Mouse (Mus musculus) brain, embryonic 14.5 days (tissue): Measurements from ENCODE around the gene Nop2. TPM values are rescaled to one million over a fixed set of nuclear protein-coding genes. Genes with fewer than 3 reads are reported as not detected.
"Not testable (repeated sequence)": the region's sequence is repeated elsewhere in the genome, so short reads cannot be mapped to it uniquely, and the experiment has no call there.

Experiments used
- DNase-seq: peaks from one replicate; pipeline ENCODE4 v3.0.0-alpha.2; 2011; ENCODE audit warnings: low read depth
- CTCF ChIP-seq: fragments of 200-500 bp; IDR thresholded peaks from 2 replicates; pipeline ENCODE4 v1.5.1; 2012; ENCODE audit warnings: inconsistent platforms, mild to moderate bottlenecking, moderate library complexity, borderline replicate concordance; ENCODE audit not compliant: insufficient read depth, insufficient read length; ENCODE audit errors: extremely low read depth
- POLR2A ChIP-seq: fragments of 200-500 bp; IDR thresholded peaks from 2 replicates; pipeline ENCODE4 v1.6.1; 2012; ENCODE audit warnings: mild to moderate bottlenecking, inconsistent platforms, borderline replicate concordance; ENCODE audit not compliant: poor library complexity, insufficient read depth, insufficient read length, severe bottlenecking; ENCODE audit errors: extremely low read depth
- polyA plus RNA-seq: library from polyadenylated mRNA; depleted of rRNA; stranded (reverse); fragments of >200 nt; gene quantifications from 2 replicates; pipeline ENCODE4 v1.2.3, GENCODE M21; 2012

Nop2 gene
- polyA plus RNA-seq, 1 experiment: 34.6 TPM

DNA sequence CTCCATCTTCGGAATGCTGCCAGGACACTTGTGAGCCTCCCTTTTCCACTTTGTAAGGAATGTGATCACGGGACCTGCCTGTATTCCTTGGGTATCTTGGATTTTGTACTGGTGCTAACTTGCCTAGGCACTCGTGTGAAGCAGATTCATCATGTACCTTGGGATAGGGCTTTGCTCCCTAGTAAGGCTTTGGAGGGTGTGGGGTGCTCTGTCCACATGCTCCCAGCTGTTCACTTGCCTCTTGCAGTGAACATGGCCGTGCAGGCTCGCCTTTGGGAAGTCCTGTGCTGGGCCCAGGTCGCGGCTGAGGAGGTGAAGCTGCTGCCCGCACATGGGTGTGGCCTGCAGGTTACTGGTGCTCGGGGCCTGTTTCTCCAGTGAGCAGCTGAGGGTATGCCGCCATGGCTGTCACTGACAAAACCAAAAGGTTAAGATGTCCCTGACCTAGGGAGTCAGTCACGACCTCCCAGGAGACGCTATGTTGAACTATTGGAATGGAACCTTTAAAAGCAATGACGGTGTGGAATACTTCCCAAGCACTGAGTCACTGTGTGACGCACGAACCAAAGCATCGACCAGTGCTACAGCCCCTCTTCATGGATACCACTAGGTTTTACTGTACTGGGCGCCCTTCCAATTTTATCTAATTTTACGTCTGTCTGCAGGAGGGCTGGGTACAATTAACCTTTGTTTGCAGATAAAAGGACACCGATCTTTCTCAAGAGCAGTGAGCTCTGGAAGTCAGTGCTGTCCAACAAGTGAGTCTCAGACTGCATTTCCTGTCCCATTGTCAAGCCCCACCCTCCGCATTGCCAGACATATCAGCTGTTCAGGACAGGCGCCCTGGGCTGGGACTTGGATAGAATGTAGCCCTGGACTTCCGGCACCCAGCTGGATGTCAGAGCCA, 29.4 kb downstream of the Nop2 start:
- peak; percentile 42 for DNase-seq
- no peak for TF ChIP-seq CTCF
- TF ChIP-seq POLR2A: 0 out of 2 replicates have a peak, but pooled peaks have one; percentile 5

DNA sequence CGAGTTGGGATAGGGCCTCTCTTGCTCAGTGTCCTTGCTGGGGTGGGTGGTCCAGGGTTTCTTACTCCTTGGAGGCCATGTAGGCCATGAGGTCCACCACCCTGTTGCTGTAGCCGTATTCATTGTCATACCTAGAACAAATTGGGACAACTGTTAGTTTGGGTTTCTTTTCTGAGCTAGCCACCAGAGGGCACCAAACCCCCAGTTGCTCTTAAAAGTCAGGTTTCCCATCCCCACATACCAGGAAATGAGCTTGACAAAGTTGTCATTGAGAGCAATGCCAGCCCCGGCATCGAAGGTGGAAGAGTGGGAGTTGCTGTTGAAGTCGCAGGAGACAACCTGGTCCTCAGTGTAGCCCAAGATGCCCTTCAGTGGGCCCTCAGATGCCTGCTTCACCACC, 30.3 kb downstream of the Nop2 start:
- TF ChIP-seq CTCF: peak; percentile 61; the same call in 1 of the 2 replicates
- peak; percentile 82 for DNase-seq

DNA sequence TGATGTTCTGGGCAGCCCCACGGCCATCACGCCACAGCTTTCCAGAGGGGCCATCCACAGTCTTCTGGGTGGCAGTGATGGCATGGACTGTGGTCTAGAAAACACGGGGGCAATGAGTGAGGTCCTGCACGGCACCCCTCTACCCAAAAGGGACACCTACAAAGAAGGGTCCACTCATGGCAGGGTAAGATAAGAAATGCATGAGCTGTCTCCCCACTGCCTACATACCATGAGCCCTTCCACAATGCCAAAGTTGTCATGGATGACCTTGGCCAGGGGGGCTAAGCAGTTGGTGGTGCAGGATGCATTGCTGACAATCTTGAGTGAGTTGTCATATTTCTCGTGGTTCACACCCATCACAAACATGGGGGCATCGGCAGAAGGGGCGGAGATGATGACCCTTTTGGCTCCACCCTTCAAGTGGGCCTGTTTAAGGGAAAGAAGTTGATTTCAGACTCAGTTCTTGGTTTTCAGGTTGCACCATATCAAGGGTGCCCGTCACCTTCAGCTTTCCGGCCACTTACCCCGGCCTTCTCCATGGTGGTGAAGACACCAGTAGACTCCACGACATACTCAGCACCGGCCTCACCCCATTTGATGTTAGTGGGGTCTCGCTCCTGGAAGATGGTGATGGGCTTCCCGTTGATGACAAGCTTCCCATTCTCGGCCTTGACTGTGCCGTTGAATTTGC, 31.1 kb downstream of the Nop2 start:
- not testable (repeated sequence) for DNase-seq

DNA sequence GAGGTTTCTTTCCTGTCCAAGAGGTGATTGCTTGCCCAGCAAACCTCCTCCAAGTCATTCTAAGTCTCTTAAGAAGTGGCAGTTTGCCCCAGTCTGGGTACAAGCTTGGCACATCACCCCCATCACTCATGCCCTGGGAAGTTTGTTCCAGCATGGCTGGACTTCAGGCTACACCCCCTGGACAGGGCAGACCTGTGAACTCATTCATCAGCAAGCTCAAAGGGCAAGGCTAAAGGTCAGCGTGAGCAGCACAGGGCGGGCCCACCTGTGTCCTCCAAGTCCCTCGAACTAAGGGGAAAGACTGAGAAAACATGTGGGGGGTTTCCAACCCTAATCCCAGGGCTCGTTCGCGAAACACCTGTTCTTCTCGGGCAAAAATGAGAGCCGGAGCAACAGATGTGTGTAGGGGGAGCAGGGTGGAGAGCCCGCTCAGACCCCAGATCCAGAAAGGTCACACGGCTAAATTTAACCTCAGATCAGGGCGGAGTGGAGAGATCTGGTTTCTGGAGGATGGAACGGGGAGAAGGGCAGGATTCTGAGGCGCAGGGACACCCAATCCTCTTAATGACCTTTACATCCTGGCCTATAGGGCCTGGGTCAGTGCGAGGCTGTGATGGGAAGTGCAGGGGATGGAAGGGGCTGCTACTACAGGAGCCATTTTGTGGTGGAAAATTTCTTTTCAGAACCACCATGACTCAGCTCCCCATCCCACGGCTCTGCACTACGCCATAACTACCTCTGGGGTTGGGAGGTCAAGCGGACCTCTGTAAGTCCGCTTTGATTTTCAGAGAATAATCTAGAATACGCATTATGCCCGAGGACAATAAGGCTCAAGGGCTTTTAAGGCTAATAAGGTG, 32.3 kb downstream of the Nop2 start:
- TF ChIP-seq POLR2A: no peak
- no peak for TF ChIP-seq CTCF

DNA sequence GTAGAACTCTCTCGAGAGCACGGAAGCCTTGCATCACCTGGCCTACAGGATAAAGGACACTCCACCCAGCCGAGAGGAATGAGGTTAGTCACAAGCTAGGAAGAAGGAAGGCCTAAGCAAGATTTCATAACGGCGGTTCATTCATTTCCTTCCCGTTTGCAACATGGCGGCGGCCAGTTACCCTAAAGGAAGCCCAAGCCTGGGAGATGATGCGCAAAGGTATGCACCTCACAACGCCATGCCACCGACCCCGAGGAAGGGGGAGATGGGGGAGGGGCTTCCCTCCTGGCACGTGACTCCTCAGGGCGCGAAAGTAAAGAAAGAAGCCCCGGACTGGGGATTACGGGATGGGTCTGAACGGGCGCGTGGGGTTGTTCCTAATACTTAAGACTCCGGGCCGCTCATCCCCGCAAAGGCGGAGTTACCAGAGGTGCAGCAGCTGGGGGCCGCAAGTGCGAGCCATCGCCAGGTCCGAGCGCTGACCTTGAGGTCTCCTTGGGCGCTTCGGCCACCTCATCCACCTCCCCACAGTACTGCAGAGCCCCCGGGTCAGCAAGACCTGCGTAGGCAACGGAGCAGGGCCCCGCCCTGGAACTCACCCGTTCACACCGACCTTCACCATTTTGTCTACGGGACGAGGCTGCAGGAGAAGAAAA, 33.1 kb downstream of the Nop2 start:
- peak; percentile 87 for DNase-seq
- TF ChIP-seq CTCF (no peak), POLR2A (no peak; the same call in 1 of the 2 replicates)

More for the DNA sequence above, 32.3 kb downstream of the Nop2 start:
- peak; percentile 50 for DNase-seq

DNA sequence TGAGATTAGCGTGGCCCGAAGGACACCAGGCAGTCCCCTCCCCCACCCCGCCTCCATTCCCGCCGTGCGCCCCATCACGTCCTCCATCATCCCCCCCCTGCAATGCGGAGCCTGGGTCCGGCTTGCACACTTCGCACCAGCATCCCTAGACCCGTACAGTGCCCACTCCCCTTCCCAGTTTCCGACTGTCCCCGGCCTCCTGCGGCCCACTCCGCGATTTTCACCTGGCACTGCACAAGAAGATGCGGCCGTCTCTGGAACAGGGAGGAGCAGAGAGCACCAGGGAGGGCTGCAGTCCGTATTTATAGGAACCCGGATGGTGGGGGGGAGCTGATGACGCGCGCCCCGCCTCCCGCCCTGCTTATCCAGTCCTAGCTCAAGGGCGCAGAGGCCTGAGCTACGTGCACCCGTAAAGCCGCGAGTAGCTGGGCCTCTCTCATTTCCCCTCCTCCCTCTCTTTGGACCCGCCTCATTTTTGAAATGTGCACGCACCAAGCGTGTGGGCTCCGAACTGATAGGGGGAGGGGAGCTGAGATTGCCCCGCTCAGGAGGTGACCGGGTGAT, 33.7 kb downstream of the Nop2 start:
- TF ChIP-seq CTCF (no peak), POLR2A (peak; percentile 92; the same call in 1 of the 2 replicates)
- DNase-seq: peak; percentile 99

DNA sequence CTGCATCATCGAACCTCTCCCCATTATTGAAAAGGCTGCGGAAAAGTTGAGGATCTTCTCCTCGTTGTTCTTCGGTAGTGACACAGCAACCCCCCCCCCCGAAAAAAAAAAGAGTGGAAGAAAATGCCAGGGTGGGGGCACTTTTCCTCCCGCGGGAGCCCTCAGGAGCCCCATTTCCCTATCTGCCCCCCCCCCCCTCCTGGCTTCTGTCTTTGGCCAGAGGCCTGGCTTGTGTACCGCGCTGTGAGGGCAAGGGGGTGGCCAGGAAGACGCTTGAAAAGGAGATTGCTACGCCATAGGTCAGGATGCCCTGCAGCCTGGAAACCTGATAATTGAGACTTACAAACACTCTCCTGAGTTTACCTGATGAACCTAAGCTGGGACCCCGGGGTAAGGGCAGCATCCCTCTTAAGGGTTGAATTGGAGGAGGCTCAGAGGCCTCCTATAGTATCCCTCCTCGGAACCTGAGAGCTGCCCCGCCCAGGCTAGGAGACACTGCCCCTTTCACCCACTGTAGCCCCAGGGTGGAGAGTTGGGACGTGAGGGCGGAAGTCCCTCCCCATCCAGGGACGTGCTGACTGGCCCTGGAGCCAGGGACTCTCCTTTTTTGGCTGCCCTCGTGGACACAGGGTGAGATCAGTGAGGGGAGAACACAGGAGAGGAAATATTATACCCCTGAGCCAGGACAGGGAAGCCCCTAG, 34.5 kb downstream of the Nop2 start, which contains the start of gene Gapdh:
TSS of gene Gapdh (minus strand) at position 417 of the 701 bp plus-strand sequence.
- TF ChIP-seq CTCF (no peak), POLR2A (no peak)
- DNase-seq: peak; percentile 74

DNA sequence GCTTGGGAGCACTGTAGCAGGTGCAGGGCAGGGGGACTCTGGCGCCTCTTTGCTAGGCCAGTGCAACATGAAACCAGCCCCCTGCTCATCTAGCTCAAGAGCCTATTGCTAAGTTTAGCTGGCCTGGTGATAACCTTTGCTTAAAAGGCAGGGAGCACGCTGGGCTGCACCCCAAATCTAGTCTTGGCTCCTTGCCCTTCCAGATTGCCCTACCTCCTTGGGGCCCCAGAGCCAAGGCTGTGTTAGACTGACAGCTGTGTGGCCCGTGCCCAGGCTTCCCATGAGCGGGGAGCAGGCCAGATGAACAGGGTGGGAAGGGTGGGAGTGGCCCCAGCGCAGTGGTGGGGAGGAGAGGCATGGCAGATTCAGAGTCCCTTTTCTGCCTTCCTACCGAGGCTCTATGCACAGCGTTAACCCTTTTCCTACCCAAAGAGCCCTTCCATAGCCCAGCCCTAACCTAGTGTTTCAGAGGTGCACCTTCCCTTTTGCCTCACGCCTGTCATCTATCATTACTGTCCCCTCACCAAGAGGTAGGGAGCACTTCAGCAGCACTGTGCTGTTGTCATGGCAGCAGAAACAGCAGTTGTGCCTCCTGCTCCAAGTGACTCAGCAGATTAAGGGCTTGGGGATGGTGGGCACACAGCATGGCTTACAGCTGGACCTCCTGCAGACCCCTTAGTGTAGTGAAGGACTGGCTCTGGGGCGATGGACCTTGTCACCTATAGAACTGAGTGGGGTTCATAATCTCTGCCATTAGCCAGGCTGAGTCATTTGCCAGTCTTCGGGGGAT, 35.3 kb downstream of the Nop2 start:
- TF ChIP-seq POLR2A: no peak
- TF ChIP-seq CTCF: no peak
- peak; percentile 75 for DNase-seq

DNA sequence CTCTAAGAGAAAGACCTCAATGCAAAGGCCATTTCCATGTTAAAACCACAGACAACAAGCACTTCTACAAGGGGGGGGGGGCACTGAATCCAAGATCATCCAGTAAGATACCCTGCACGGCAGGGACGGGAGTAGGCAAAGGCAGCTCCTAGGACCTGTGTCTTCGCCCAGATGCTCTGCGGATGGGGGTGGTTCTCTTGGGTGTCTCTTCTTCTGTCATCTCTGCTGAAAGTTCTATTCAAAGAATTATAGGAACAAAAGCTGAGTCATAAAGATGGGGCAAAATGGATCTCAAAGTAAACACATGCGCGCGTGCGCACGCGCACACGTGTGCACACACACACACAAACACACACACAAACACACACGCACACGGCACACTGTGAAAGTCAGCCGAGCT, 36.4 kb downstream of the Nop2 start:
- DNase-seq: no peak
- TF ChIP-seq CTCF (no peak), POLR2A (no peak)
